Mouse (Mus musculus): ENCODE results near the gene Olfr262.

- TF ChIP-seq CTCF (IDR thresholded peaks at IDR 0.05; ENCODE audit: borderline replicate concordance, control insufficient read depth, extremely low read depth, insufficient read depth, low read length, poor library complexity) (no peak), POLR2A (IDR thresholded peaks at IDR 0.05; ENCODE audit: control insufficient read depth, extremely low read depth, insufficient read depth, low read length, poor library complexity) (no peak)
These were observed at the start of gene Olfr262 for GRCm38 (mm10) chr19:12241559-12241958.

Data from thymus, adult 2 months (tissue).